In genomic region chr11:51543487-51544050, GRCm38 (mm10) we compare ENCODE assay signal across 12 mouse cellular contexts. TPM values are rescaled to one million over a fixed set of nuclear protein-coding genes. Genes with fewer than 3 reads are reported as not detected.
DNase-seq lines count a peak whose midpoint lies in the region; ATAC-seq lines count a peak whose summit lies in the region.
"Had no signal": no experiment of that assay in that cellular context is flagged by ENCODE, and none has a peak within 500 bp of the region (broad histone marks: within the 10 kb centered on the region; RNA-seq: fewer than 3 reads in every experiment).

No protein-coding gene starts in this region.

- 0 out of 2 replicates have a peak overlapping the region, but pooled peaks have one; percentile 35 for H3K9ac ChIP-seq in midbrain, embryonic 11.5 days (ENCODE audit: low read length)
- H3K9ac ChIP-seq in midbrain, embryonic 15.5 days: no peak overlapping the region
- H3K9ac ChIP-seq: hindbrain, embryonic 12.5 days; liver, postnatal 0 days had no signal

- H3K27me3 ChIP-seq in midbrain, embryonic 11.5 days (ENCODE audit: control insufficient read depth, insufficient read depth, low read length): no peaks in the 10 kb centered on the region
- no peaks in the 10 kb centered on the region for H3K27me3 ChIP-seq in midbrain, embryonic 15.5 days (replicated peaks)
- H3K27me3 ChIP-seq in embryonic facial prominence, embryonic 10.5 days (replicated peaks; ENCODE audit: low read depth, poor library complexity, severe bottlenecking): no peaks in the 10 kb centered on the region
- peaks cover 21% of the 10 kb centered on the region; the same call in 1 of the 2 replicates for H3K27me3 ChIP-seq in limb, embryonic 10.5 days (ENCODE audit: low read depth, poor library complexity, severe bottlenecking)
- H3K27me3 ChIP-seq: hindbrain, embryonic 12.5 days had no signal

- no peaks in the 10 kb centered on the region for H3K36me3 ChIP-seq in midbrain, embryonic 11.5 days (ENCODE audit: control insufficient read depth, insufficient read depth, low read length)
- no peaks in the 10 kb centered on the region for H3K36me3 ChIP-seq in midbrain, embryonic 15.5 days (replicated peaks)
- no peaks in the 10 kb centered on the region for H3K36me3 ChIP-seq in embryonic facial prominence, embryonic 10.5 days (replicated peaks)
- no peaks in the 10 kb centered on the region for H3K36me3 ChIP-seq in limb, embryonic 10.5 days
- H3K36me3 ChIP-seq: hindbrain, embryonic 12.5 days had no signal

- H3K4me3 ChIP-seq in midbrain, embryonic 11.5 days (ENCODE audit: low read depth, low read length): no peak overlapping the region
- H3K4me3 ChIP-seq in midbrain, embryonic 15.5 days: no peak overlapping the region
- H3K4me3 ChIP-seq in embryonic facial prominence, embryonic 10.5 days: peak overlapping the region; percentile 27; the same call in 1 of the 2 replicates
- H3K4me3 ChIP-seq in limb, embryonic 10.5 days: peak overlapping the region; percentile 9
- H3K4me3 ChIP-seq: hindbrain, embryonic 12.5 days; left cerebral cortex, adult 2 months had no signal

- no peak overlapping the region for H3K4me2 ChIP-seq in midbrain, embryonic 11.5 days
- no peak overlapping the region for H3K4me2 ChIP-seq in midbrain, embryonic 15.5 days
- H3K4me2 ChIP-seq: hindbrain, embryonic 12.5 days had no signal

- no peaks in the 10 kb centered on the region for H3K9me3 ChIP-seq in midbrain, embryonic 11.5 days (ENCODE audit: control insufficient read depth, low read length)
- H3K9me3 ChIP-seq in midbrain, embryonic 15.5 days: no peaks in the 10 kb centered on the region
- no peaks in the 10 kb centered on the region for H3K9me3 ChIP-seq in embryonic facial prominence, embryonic 10.5 days
- H3K9me3 ChIP-seq in limb, embryonic 10.5 days (replicated peaks): no peaks in the 10 kb centered on the region
- H3K9me3 ChIP-seq: hindbrain, embryonic 12.5 days had no signal

- 0 out of 2 replicates have a peak, but pooled peaks cover 2% of the 10 kb centered on the region for H3K4me1 ChIP-seq in midbrain, embryonic 11.5 days (ENCODE audit: control insufficient read depth, insufficient read depth, low read length)
- H3K4me1 ChIP-seq in midbrain, embryonic 15.5 days: no peaks in the 10 kb centered on the region
- H3K4me1 ChIP-seq in embryonic facial prominence, embryonic 10.5 days: peaks cover 83% of the 10 kb centered on the region
- H3K4me1 ChIP-seq in limb, embryonic 10.5 days: peaks cover 73% of the 10 kb centered on the region

- no peak overlapping the region for H3K27ac ChIP-seq in midbrain, embryonic 11.5 days (ENCODE audit: low read depth, low read length)
- H3K27ac ChIP-seq in midbrain, embryonic 15.5 days: no peak overlapping the region
- peak overlapping the region; percentile 81 for H3K27ac ChIP-seq in embryonic facial prominence, embryonic 10.5 days (replicated peaks)
- H3K27ac ChIP-seq in limb, embryonic 10.5 days: peak overlapping the region; percentile 89
- H3K27ac ChIP-seq: hindbrain, embryonic 12.5 days; left cerebral cortex, adult 2 months had no signal

- no peak for ATAC-seq in midbrain, embryonic 11.5 days (ENCODE audit: low FRiP score)
- ATAC-seq in midbrain, embryonic 15.5 days (replicated peaks): no peak
- no peak for ATAC-seq in erythroid progenitor cell, adult 5-6 weeks (replicated peaks; ENCODE audit: low FRiP score, poor library complexity, severe bottlenecking)
- ATAC-seq: liver, postnatal 0 days had no signal

- no peak for DNase-seq in midbrain, embryonic 11.5 days (ENCODE audit: low spot score, missing footprints)
- DNase-seq in embryonic facial prominence, embryonic 10.5 days (ENCODE audit: low spot score): peak; percentile 90
- peak; percentile 87 for DNase-seq in limb, embryonic 10.5 days (ENCODE audit: low spot score)
- peak; percentile 62 for DNase-seq in retina, postnatal 1 day
- no peak for DNase-seq in thymus, postnatal 14 days
- DNase-seq: adrenal gland, postnatal 25 days; cerebellum, adult 8-10 months; liver, postnatal 0 days had no signal

- 34% methylated on average over 7 of the region's 7 CpGs for WGBS in midbrain, embryonic 11.5 days
- 30% methylated on average over 7 of the region's 7 CpGs for WGBS in midbrain, embryonic 15.5 days
- 13% methylated on average over 7 of the region's 7 CpGs for WGBS in embryonic facial prominence, embryonic 10.5 days
- 3% methylated on average over 7 of the region's 7 CpGs for WGBS in limb, embryonic 10.5 days

RNA-seq across cellular contexts. Expression of gene Phykpl, which starts 41.0 kb away (rescaled TPM):
- polyA plus RNA-seq in midbrain, embryonic 11.5 days (2014; fragmentation: Nextera tagmentation; extraction: Ambion mirVana): 9.6 and 10.7 TPM in 2 replicates
- 9.7 and 12.0 TPM in 2 replicates for polyA plus RNA-seq in midbrain, embryonic 15.5 days (2015; fragmentation: Nextera tagmentation; extraction: Ambion mirVana)
- polyA plus RNA-seq in embryonic facial prominence, embryonic 10.5 days (2016; fragmentation: Nextera tagmentation; extraction: Ambion mirVana): 15.9 and 17.6 TPM in 2 replicates
- polyA plus RNA-seq in limb, embryonic 10.5 days (2016; fragmentation: Nextera tagmentation; extraction: Ambion mirVana): 15.6 and 16.1 TPM in 2 replicates
- total RNA-seq in erythroid progenitor cell, adult 5-6 weeks (2015; ENCODE audit: low replicate concordance): 3.6 and 17.2 TPM in 2 replicates
- 6.5 and 10.4 TPM in 2 replicates for total RNA-seq in erythroid progenitor cell, adult 5-6 weeks (2017; ENCODE audit: low replicate concordance)

Comparison
In these comparisons a context has a peak if more than half of its experiments do, and no peak if none do; other contexts are left out.
1. DNase-seq: peak in embryonic facial prominence, embryonic 10.5 days (single experiment), limb, embryonic 10.5 days (single experiment) and retina, postnatal 1 day (single experiment); none in midbrain, embryonic 11.5 days (single experiment) and thymus, postnatal 14 days (single experiment).
2. H3K27ac ChIP-seq: peak in embryonic facial prominence, embryonic 10.5 days (single experiment) and limb, embryonic 10.5 days (single experiment); none in midbrain, embryonic 11.5 days (single experiment) and midbrain, embryonic 15.5 days (single experiment).
3. H3K4me3 ChIP-seq: peak in embryonic facial prominence, embryonic 10.5 days (single experiment) and limb, embryonic 10.5 days (single experiment); none in midbrain, embryonic 11.5 days (single experiment) and midbrain, embryonic 15.5 days (single experiment).